Mouse (Mus musculus) liver, embryonic 14.5 days (tissue): ENCODE results near the gene Sap30l. TPM values are rescaled to one million over a fixed set of nuclear protein-coding genes. Genes with fewer than 3 reads are reported as not detected.

Source experiments
- ATAC-seq: fragments of 200-750 bp; cut with Nextera tagmentation; 2 replicates; pipeline ENCODE4 v1.8.0; 2017; ENCODE audit warnings: moderate number of reproducible peaks, mild to moderate bottlenecking, moderate library complexity; ENCODE audit not compliant: insufficient read depth
- DNase-seq, 3 experiments: peaks; one replicate each; pipeline ENCODE4 v3.0.0-alpha.2; 2012 to 2013; ENCODE audit warnings: low read depth in 3 of 3, low spot score in 3 of 3
- H3K27ac ChIP-seq: fragments of 300-500 bp; sonication (generic); 2 replicates; pipeline ENCODE4 v1.5.1; 2014; ENCODE audit warnings: moderate library complexity, mild to moderate bottlenecking, control low read depth, inconsistent platforms
- H3K27me3 ChIP-seq: fragments of 300-500 bp; sonication (generic); 2 replicates; pipeline ENCODE4 v1.6.1; 2014; ENCODE audit warnings: mild to moderate bottlenecking, low read length, moderate library complexity; ENCODE audit not compliant: control insufficient read depth, insufficient read depth
- H3K36me3 ChIP-seq: fragments of 300-500 bp; sonication (generic); replicated peaks from 2 replicates; pipeline ENCODE4 v1.6.1; 2014; ENCODE audit warnings: low read depth; ENCODE audit not compliant: control insufficient read depth, insufficient read depth
- H3K4me1 ChIP-seq, 2 experiments: fragments of 200-500 bp in 1 of 2; fragments of 300-500 bp in 1 of 2; sonication (generic) in 1 of 2; replicated peaks; 2 replicates each; pipeline ENCODE4 v1.6.1; 2012 to 2014; ENCODE audit warnings: antibody characterized with exemption in 1 of 2, inconsistent platforms in 1 of 2, low read length in 1 of 2; ENCODE audit not compliant: control insufficient read depth in 2 of 2, insufficient read depth in 2 of 2
- H3K4me2 ChIP-seq: fragments of 300-500 bp; sonication (generic); 2 replicates; pipeline ENCODE4 v1.6.1; 2014; ENCODE audit warnings: low read depth, mild to moderate bottlenecking, control low read depth, moderate library complexity
- H3K4me3 ChIP-seq, 2 experiments: fragments of 200-500 bp in 1 of 2; fragments of 300-500 bp in 1 of 2; sonication (generic) in 1 of 2; 2 replicates each; pipeline ENCODE4 v1.5.1; 2012 to 2014; ENCODE audit warnings: low read depth in 2 of 2, low read length in 2 of 2, mild to moderate bottlenecking in 2 of 2, control low read depth in 1 of 2, inconsistent platforms in 1 of 2, moderate library complexity in 1 of 2; ENCODE audit not compliant: insufficient read depth in 1 of 2
- H3K9ac ChIP-seq: fragments of 300-500 bp; sonication (generic); replicated peaks from 2 replicates; pipeline ENCODE4 v1.6.1; 2014; ENCODE audit warnings: mild to moderate bottlenecking, control low read depth, moderate library complexity
- H3K9me3 ChIP-seq: fragments of 300-500 bp; sonication (generic); 2 replicates; pipeline ENCODE4 v1.6.1; 2016; ENCODE audit warnings: low read length, mixed read lengths; ENCODE audit not compliant: control insufficient read depth
- CTCF ChIP-seq: IDR thresholded peaks from 2 replicates; pipeline ENCODE4 v1.5.1; 2016; ENCODE audit warnings: antibody characterized with exemption, low read depth, control low read depth
- EP300 ChIP-seq: IDR thresholded peaks from 2 replicates; pipeline ENCODE4 v1.6.1; 2016; ENCODE audit warnings: antibody characterized with exemption, low read depth
- whole genome bisulfite sequencing: fragments of 180-500 bp; shearing (Covaris S2); extraction: QIAGEN DNeasy Blood & Tissue Kit; methylation state at CpG from one replicate; pipeline ENCODE4 v1.1.7; 2014; ENCODE audit not compliant: insufficient replicate concordance; 5-methylcytosine and 5-hydroxymethylcytosine counted together
- polyA plus RNA-seq, 2 experiments: library from polyadenylated mRNA; depleted of rRNA in 1 of 2; stranded (reverse) in 1 of 2; unstranded in 1 of 2; fragments of >200 nt; fragmentation: Nextera tagmentation in 1 of 2; extraction: Ambion mirVana in 1 of 2; gene quantifications; 2 replicates each; pipeline versions ENCODE4 v1.2.1 to v1.2.3; 2012 to 2014

The Sap30l gene
- polyA plus RNA-seq (2012; rRNA removed): 3.9 and 6.6 TPM in 2 replicates
- polyA plus RNA-seq (2014; fragmentation: Nextera tagmentation; extraction: Ambion mirVana): 4.0 and 5.0 TPM in 2 replicates

GRCm38 (mm10) chr11:57800971-57801765 is at the start of gene Sap30l:
TSS of gene Sap30l (plus strand) at chr11:57801637.
- Histone ChIP-seq H3K27ac (no peak within 1 kb of the TSS), H3K9ac (peak within 1 kb of the TSS; percentile 81), H3K9me3 (no peaks in the 10 kb centered on the region), H3K4me2 (peak within 1 kb of the TSS; percentile 96), H3K4me1 (peaks cover 11 to 14% of the 10 kb centered on the region in 2 experiments; a peak in 3 of 4 replicates), H3K4me3 (peak within 1 kb of the TSS; percentile 72 to 92), H3K36me3 (no peaks in the 10 kb centered on the region), H3K27me3 (peaks cover 17% of the 10 kb centered on the region)
- DNase-seq (peak; percentile 87 to 90 (median 89)), ATAC-seq (peak; percentile 96)
- TF ChIP-seq EP300: no peak
- 1% methylated on average over 62 of the region's 66 CpGs for WGBS

DNA sequence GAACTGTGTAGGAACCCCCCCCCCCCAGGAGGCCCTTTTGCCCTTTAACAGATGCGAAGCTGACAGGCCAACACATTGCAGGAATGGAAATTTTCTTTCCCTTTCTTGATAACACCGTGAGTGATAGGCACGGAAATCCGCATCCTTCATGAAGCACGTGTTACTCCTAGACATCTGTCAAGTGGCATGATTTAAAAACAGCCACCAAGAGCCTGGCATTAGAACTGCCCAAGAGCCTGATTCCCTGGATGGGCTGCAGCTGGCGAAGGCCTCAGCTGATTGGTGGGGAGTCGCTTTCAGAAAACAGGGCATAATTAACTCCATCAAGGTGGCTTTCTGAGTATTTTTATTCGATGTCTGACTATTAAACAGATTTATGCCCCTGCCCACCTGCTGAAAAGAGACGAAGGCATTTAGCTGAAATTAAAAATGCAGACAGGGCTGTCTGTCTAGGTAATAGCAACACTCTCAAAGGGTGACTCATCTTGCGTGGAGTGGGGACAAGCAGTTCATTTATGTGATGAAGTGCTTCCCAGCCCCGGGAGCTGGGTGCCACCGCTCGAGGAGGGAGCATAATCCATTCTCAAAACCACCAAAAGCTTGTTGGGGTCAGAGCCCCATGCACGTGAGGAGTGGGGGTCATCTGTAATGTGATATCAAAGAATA is 47.8 kb upstream of the Sap30l start:
- Histone ChIP-seq H3K9ac (no peak overlapping the region), H3K9me3 (no peaks in the 10 kb centered on the region), H3K27me3 (no peaks in the 10 kb centered on the region), H3K4me3 (no peak overlapping the region), H3K4me1 (no peaks in the 10 kb centered on the region), H3K27ac (no peak overlapping the region), H3K4me2 (no peak overlapping the region), H3K36me3 (no peaks in the 10 kb centered on the region)
- DNase-seq: no peak
- WGBS: 78% methylated on average over 14 of the region's 14 CpGs
- TF ChIP-seq EP300 (no peak), CTCF (no peak)
- no peak for ATAC-seq

DNA sequence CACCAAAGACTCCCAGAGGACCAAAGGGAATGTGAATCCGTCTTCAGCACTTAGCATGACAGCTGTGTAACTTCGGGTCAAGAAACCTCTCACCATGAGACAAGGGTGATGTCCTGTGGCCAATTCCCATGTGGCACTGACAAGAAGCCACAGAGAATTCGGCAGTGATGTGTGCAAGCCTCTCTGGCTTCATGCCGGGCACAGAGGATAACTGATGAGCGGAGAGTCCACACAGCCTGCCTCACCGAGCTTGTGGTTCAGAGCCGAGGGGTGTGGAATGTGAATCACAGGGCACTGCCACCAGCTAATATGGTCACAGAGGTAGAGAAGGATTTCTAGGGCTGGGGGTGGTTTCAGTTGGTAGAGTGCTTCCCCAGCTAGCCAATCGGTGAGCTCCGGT is 42.8 kb upstream of the Sap30l start:
- Histone ChIP-seq H3K4me2 (no peak overlapping the region), H3K9me3 (no peaks in the 10 kb centered on the region), H3K27ac (no peak overlapping the region), H3K4me1 (no peaks in the 10 kb centered on the region; a peak in 1 of 4 replicates), H3K27me3 (no peaks in the 10 kb centered on the region), H3K9ac (no peak overlapping the region), H3K4me3 (no peak overlapping the region), H3K36me3 (no peaks in the 10 kb centered on the region)
- ATAC-seq: no peak
- DNase-seq: no peak
- WGBS: 79% methylated on average over 9 of the region's 9 CpGs
- TF ChIP-seq EP300 (no peak), CTCF (no peak)

DNA sequence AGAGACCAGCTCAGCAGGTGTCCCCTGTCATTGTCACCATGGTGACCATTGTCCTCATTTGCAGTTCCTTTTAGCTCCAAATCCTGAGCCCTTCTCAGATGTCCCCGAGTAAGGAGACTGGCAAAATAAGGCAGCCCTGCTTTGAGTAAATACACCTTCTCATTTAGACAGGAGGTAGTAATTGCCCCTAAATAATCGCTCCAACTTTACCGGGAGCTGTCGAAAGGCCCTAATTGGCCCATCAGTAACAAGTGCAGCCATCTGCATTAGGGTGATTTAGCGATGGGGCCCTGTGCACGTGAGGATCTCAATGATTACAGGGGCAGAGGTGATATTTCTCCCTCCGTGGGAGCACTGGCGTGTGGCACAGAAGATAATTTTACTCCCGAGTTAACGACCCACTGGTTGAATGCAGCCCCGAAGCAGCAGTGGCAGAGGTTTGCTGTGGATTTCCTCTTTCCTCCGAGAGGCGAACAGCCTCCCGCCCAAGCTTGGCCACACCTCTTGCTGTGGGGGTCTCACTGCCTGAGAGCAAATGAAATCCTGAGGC is 40.9 kb upstream of the Sap30l start:
- Histone ChIP-seq H3K9me3 (no peaks in the 10 kb centered on the region), H3K27ac (no peak overlapping the region), H3K4me2 (no peak overlapping the region), H3K27me3 (no peaks in the 10 kb centered on the region), H3K36me3 (no peaks in the 10 kb centered on the region), H3K9ac (no peak overlapping the region), H3K4me1 (no peaks in the 10 kb centered on the region; a peak in 1 of 4 replicates), H3K4me3 (no peak overlapping the region)
- ATAC-seq (no peak), DNase-seq (no peak)
- WGBS: 21% methylated on average over 14 of the region's 14 CpGs
- TF ChIP-seq EP300 (no peak), CTCF (no peak)

DNA sequence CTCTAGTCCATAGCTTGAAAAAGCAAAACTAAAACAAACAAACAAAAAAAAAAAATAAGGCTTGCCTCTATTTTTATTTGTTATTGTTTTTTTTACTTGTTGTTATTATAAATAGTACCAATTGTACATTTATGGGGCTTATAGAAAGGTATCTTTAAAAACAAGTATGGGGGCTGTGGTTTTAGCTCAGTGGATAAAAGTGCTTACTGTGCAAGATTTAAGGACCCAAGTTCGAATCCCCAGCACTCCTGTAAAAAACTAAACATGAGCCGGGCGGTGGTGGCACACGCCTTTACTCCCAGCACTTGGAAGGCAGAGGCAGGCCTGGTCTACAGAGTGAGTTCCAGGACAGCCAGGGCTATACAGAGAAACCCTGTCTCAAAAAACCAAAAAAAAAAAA is 40.1 kb upstream of the Sap30l start:
- H3K36me3 ChIP-seq: no peaks in the 10 kb centered on the region; the same call in 1 of the 2 replicates
- H3K4me2 ChIP-seq: no peak overlapping the region
- DNase-seq (no peak), ATAC-seq (no peak)
- no peaks in the 10 kb centered on the region for H3K9me3 ChIP-seq
- H3K9ac ChIP-seq: no peak overlapping the region
- TF ChIP-seq CTCF (no peak), EP300 (no peak)
- no peak overlapping the region for H3K4me3 ChIP-seq
- 88% methylated on average over 4 of the region's 4 CpGs for WGBS
- no peaks in the 10 kb centered on the region for H3K27me3 ChIP-seq
- no peaks in the 10 kb centered on the region; a peak in 1 of 4 replicates for H3K4me1 ChIP-seq
- H3K27ac ChIP-seq: no peak overlapping the region
